Mouse (Mus musculus) liver, embryonic 14.5 days (tissue): ENCODE results near the gene Amelx.

Experiments
- CTCF ChIP-seq: IDR thresholded peaks from 2 replicates; pipeline ENCODE4 v1.5.1; 2016; ENCODE audit warnings: antibody characterized with exemption, low read depth, control low read depth
- EP300 ChIP-seq: IDR thresholded peaks from 2 replicates; pipeline ENCODE4 v1.6.1; 2016; ENCODE audit warnings: antibody characterized with exemption, low read depth

- no peak for TF ChIP-seq CTCF
- peak; percentile 41; the same call in 1 of the 2 replicates for TF ChIP-seq EP300
These were observed 28.6 kb downstream of the Amelx start for GRCm38 (mm10) chrX:169158385-169158784.
